Mouse (Mus musculus) cortical plate, adult 2 months (tissue): Measurements from ENCODE around the gene Mtap. TPM values are rescaled to one million over a fixed set of nuclear protein-coding genes. Genes with fewer than 3 reads are reported as not detected.

Experiments
- H3K27ac ChIP-seq: fragments of 200-500 bp; 2 replicates; pipeline ENCODE4 v1.5.1; 2012; ENCODE audit warnings: low read length, control low read depth, inconsistent platforms; ENCODE audit not compliant: insufficient read depth
- H3K4me1 ChIP-seq: fragments of 200-500 bp; 2 replicates; pipeline ENCODE4 v1.6.1; 2011; ENCODE audit warnings: low read length; ENCODE audit not compliant: control insufficient read depth, insufficient read depth
- H3K4me3 ChIP-seq: fragments of 200-500 bp; 2 replicates; pipeline ENCODE4 v1.5.1; 2011; ENCODE audit warnings: mild to moderate bottlenecking, low read length, control low read depth; ENCODE audit not compliant: insufficient read depth
- CTCF ChIP-seq: fragments of 200-500 bp; IDR thresholded peaks from 2 replicates; pipeline ENCODE4 v1.5.1; 2011; ENCODE audit warnings: mild to moderate bottlenecking, control low read depth, low read length; ENCODE audit not compliant: insufficient read depth; ENCODE audit errors: extremely low read depth
- POLR2A ChIP-seq: fragments of 200-500 bp; IDR thresholded peaks from 2 replicates; pipeline ENCODE4 v1.6.1; 2011; ENCODE audit warnings: mild to moderate bottlenecking, low read length, control low read depth; ENCODE audit not compliant: insufficient read depth; ENCODE audit errors: extremely low read depth
- polyA plus RNA-seq: library from polyadenylated mRNA; depleted of rRNA; stranded (reverse); fragments of >200 nt; gene quantifications from 2 replicates; pipeline ENCODE4 v1.2.3, GENCODE M21; 2012

Mtap gene
- polyA plus RNA-seq, 1 experiment, result 6.5 TPM

DNA sequence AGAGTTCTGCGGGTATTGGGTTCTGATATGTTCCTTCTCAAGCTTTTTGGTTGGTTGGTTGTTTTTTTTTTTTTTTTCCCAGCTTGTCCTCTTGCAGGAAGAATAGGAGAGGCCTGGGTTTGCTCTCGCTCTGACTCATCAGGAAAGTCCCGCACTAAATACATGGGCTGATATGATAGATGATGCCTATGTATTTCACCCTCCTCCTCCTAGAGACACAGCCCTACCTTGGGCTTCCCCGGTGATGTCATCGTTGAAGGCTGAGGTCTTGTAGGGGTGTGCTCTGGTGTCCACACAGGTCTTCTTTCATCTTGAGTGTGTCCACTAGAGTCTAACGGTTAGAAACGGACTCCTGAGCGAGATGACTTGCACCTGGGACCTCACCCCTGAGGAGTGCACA lies 26.7 kb downstream of the Mtap start:
- no peak overlapping the region for H3K4me3 ChIP-seq
- no peaks in the 10 kb centered on the region for H3K4me1 ChIP-seq
- no peak for TF ChIP-seq POLR2A
- no peak for TF ChIP-seq CTCF
- H3K27ac ChIP-seq, result no peak overlapping the region

DNA sequence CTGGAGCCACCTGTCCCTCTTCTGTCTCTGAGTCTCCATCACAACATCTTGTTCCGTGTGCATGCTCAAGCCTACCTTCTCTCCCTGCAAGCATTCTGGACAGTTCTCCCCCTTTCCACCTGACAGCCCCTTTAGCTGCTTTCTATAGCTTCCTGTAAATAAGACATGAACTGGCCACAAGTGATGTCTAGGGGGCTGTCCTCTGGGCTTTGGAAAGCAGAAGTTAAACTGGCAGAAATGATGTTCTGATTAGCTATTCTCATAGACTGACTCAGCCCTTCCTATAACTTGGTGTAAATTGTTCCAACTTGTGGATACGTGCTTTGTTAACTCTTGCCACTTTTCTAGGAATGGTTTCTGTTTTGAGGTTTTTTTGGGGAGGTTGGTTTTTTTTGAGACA lies 27.8 kb downstream of the Mtap start:
- Histone ChIP-seq H3K4me1 (no peaks in the 10 kb centered on the region), H3K27ac (no peak overlapping the region), H3K4me3 (no peak overlapping the region)
- TF ChIP-seq POLR2A, result no peak
- TF ChIP-seq CTCF, result no peak

DNA sequence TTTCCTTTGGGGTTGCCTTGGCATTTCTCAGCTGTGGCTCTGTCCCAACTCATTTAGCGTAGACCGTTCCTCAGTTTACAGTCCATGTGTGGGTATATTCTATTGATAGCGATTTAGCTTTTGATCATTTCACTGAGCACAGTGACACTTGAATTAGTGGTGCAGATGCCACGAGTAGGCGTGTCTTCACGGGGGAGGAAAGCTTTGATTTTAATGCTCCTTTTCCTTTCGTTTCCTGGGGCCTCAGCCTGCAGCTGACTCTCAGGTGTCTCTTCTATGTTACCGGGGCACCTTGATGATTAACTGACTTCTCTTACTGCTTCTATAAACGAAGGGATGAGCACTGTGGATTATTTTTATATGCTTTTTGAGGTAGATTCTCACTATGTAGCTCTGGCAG lies 32.0 kb downstream of the Mtap start:
- H3K4me3 ChIP-seq, result no peak overlapping the region
- TF ChIP-seq POLR2A, result no peak
- TF ChIP-seq CTCF, result no peak
- no peak overlapping the region for H3K27ac ChIP-seq
- H3K4me1 ChIP-seq, result no peaks in the 10 kb centered on the region

DNA sequence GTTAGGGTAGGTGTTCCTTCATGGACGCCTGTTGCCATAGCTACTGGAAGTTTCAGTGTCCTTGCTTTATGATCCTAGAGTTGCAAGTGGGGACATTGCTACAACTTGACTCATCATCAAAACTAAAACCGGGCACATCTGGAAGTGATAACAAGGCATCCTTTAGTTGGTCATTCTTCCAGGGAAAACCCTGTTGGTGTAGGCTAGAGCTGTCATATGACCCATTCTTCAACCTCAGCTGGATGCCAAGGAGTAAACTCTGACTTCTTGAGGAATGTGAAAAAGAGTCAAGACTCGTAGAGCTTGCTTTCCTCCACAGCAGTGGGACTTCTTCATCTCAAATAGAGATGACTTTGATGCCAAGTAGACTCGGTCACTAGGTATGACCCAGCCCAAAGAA lies 32.8 kb downstream of the Mtap start:
- Histone ChIP-seq H3K27ac (no peak overlapping the region), H3K4me3 (no peak overlapping the region), H3K4me1 (no peaks in the 10 kb centered on the region)
- no peak for TF ChIP-seq CTCF
- no peak for TF ChIP-seq POLR2A

DNA sequence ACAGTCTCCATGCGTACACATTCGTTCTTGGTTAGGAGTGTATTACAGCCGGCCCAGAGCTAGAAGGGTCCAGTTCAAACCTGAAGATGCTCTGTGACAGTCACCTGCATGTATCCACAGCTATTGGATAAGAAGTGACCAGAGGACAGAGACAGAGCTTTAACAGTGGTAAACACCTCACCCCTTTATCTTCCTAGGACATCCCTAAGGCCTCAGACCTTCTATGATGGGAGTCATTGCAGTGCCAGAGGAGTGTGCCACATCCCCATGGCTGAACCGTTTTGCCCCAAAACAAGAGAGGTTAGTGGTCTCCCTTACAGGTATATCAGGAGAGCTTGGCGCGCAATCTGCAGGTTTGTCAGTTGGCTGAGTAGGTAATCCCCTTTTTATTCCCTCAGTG lies 34.0 kb downstream of the Mtap start:
- TF ChIP-seq CTCF (no peak), POLR2A (no peak)
- no peaks in the 10 kb centered on the region for H3K4me1 ChIP-seq

DNA sequence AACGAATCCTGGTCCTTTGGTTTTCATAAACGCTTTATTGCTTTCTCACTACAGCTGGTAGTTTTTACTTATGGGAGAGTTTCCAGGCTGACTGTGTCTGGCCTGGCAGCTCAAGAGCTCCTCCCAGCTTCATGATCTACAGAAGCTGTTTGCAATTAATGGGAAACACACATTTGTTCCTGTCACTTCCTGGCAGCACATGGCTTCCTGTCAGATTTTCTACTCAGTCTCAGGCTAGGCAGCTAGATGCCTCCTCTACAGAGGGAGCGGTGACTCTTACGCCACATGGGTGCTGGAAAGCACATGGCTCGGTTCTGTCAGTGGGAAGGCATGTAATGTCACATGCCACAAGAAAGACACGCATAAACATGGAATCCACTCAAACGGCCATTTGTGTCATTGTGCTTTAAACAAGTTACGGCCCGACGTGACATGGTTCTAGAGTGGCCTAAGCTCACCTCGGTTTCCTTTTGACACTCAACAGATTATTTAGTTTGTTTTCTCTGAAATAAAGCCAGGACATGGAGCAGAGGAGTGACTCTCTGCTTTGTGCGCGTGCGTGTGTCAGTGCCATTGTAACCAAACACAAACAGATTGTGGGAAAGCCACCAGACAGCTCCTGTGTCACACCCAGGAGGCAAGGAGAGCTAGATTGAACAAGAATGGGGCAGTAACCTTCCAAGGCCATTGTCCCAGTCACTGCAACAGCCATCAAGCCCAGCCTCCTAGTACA lies 36.1 kb downstream of the Mtap start:
- Histone ChIP-seq H3K27ac (no peak overlapping the region), H3K4me1 (no peaks in the 10 kb centered on the region), H3K4me3 (no peak overlapping the region)
- TF ChIP-seq CTCF (no peak), POLR2A (no peak)

More for the DNA sequence above, 34.0 kb downstream of the Mtap start:
- Histone ChIP-seq H3K27ac (no peak overlapping the region), H3K4me3 (no peak overlapping the region)

DNA sequence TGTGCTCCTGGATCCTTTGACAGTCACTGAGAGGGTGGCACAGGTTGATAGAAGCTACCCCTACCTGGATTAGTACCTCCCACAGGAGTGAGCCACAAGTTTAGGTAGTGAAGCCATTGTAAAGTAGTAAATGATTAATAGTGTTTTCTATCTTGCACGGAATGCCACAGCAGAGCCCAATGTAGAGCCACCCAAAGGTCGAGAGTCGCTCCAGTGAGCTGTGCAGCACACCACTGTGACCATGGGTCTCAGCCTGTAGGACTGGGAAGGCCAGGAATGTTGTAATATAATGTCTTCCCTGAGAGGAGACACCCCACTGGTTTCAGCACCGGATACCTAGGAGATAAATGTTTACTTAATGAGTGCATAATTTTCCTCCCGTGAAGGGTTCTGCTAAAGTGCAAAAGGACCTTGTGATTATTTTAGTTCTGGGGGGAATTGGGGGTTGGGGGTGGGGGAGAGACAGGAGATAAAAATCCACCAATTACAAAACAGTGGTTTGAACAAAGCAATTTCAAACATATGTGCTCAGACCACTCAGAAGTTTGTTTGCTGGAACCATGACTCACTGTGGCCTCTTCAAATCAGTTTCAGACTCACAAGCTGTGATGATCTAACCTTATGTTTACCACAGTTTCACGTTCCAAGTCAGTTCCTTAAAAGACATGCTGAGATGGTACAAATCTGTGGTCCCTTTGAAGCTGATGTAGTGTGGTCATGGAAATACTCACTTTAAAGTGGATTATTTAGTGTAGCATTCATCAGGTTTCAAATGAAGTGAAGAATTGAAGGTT lies 40.8 kb downstream of the Mtap start:
- no peak overlapping the region for H3K27ac ChIP-seq
- no peak overlapping the region for H3K4me3 ChIP-seq
- H3K4me1 ChIP-seq, result no peaks in the 10 kb centered on the region
- TF ChIP-seq POLR2A (no peak), CTCF (no peak)

DNA sequence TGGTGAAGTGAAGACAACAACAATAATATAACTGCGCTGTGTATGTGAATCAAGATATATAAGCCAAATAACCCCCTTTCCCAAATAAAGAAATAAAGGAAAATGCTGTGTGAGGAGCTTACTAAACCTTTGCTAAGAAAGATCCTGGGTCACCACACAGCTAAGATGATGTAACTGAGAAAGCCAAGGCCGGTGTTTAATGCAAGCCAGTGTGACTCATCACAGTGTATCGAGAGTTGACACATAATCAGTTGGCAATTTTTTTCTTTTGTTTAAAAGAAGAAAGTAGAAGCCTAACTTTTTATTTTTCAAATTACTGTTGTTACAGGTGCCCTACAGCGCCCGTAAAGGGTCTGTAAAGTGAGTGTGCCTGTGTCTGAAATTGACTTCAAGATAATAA lies 43.2 kb downstream of the Mtap start:
- Histone ChIP-seq H3K4me1 (no peaks in the 10 kb centered on the region), H3K4me3 (no peak overlapping the region), H3K27ac (no peak overlapping the region)
- TF ChIP-seq POLR2A (no peak), CTCF (no peak)

DNA sequence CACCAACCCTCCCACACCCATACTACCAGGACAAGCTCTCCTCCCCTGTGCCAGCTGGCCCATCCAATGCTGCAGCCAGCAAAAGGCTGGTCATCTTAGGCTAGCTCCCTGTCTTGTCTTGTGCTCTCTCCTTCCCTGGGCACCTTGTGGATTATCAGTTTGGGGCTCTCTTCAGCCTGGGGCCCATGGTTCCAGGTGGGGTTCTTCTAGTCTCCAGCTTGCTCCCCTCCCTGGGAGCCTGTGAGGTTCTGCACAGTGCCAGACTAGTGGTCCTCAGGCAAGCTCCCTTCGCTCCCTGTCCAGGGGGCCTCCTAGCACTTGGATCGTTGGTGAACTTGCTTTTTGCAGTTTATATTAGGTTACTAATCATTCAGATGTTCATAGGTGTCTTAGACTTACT lies 44.7 kb downstream of the Mtap start:
- TF ChIP-seq CTCF, result no peak

DNA sequence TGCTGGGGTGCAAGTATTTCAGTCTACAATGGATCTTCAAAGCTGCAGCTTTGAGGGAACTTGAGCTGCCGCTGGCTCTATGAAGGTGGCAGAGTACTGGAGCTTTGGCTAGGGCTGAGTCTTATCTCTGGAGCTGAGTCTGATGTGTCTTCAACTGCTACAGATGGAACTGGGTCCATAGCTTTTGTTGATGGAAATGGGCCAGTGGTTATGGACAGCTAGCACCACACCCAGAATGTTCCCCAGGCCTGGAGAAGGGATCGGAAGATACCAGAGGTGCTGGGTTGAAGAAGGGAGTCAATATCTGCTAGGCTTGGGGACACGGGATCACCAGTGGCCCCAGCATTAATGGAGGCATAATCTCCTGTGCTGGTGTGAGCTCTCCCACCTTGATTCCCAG lies 45.6 kb downstream of the Mtap start:
- H3K27ac ChIP-seq, result no peak overlapping the region

More for the DNA sequence above, 44.7 kb downstream of the Mtap start:
- Histone ChIP-seq H3K27ac (no peak overlapping the region), H3K4me1 (no peaks in the 10 kb centered on the region), H3K4me3 (no peak overlapping the region)

More for the DNA sequence above, 45.6 kb downstream of the Mtap start:
- Histone ChIP-seq H3K4me3 (no peak overlapping the region), H3K4me1 (no peaks in the 10 kb centered on the region)
- TF ChIP-seq POLR2A, result no peak
- no peak for TF ChIP-seq CTCF
